Mouse (Mus musculus) lung, embryonic 14.5 days (tissue): ENCODE results near the gene Gtf2a1l. TPM values are rescaled to one million over a fixed set of nuclear protein-coding genes. Genes with fewer than 3 reads are reported as not detected.

ENCODE experiments used
- ATAC-seq: fragments of 200-750 bp; cut with Nextera tagmentation; 2 replicates; pipeline ENCODE4 v1.8.0; 2017; ENCODE audit warnings: mild to moderate bottlenecking, moderate TSS enrichment, moderate library complexity; ENCODE audit not compliant: insufficient read depth
- DNase-seq: peaks from one replicate; pipeline ENCODE4 v3.0.0-alpha.2; 2015
- H3K27ac ChIP-seq: fragments of 300-500 bp; sonication (generic); 2 replicates; pipeline ENCODE4 v1.5.1; 2014; ENCODE audit warnings: low read depth, mild to moderate bottlenecking, moderate library complexity
- H3K27me3 ChIP-seq: fragments of 300-500 bp; sonication (generic); 2 replicates; pipeline ENCODE4 v1.6.1; 2014; ENCODE audit warnings: low read length, control low read depth; ENCODE audit not compliant: insufficient read depth
- H3K36me3 ChIP-seq: fragments of 300-500 bp; sonication (generic); 2 replicates; pipeline ENCODE4 v1.6.1; 2014; ENCODE audit warnings: control low read depth; ENCODE audit not compliant: insufficient read depth
- H3K4me1 ChIP-seq: fragments of 300-500 bp; sonication (generic); 2 replicates; pipeline ENCODE4 v1.6.1; 2014; ENCODE audit warnings: antibody characterized with exemption, control low read depth; ENCODE audit not compliant: insufficient read depth
- H3K4me2 ChIP-seq: fragments of 300-500 bp; sonication (generic); 2 replicates; pipeline ENCODE4 v1.6.1; 2014; ENCODE audit warnings: mild to moderate bottlenecking
- H3K4me3 ChIP-seq: fragments of 300-500 bp; sonication (generic); 2 replicates; pipeline ENCODE4 v1.5.1; 2014; ENCODE audit warnings: low read depth, low read length
- H3K9ac ChIP-seq: fragments of 300-500 bp; sonication (generic); 2 replicates; pipeline ENCODE4 v1.6.1; 2014
- H3K9me3 ChIP-seq: fragments of 300-500 bp; sonication (generic); 2 replicates; pipeline ENCODE4 v1.6.1; 2016; ENCODE audit warnings: low read depth, low read length, control low read depth
- CTCF ChIP-seq: IDR thresholded peaks from 2 replicates; pipeline ENCODE4 v1.5.1; 2016; ENCODE audit warnings: antibody characterized with exemption, low read depth
- WGBS: fragments of 180-500 bp; shearing (Covaris S2); extraction: QIAGEN DNeasy Blood & Tissue Kit; methylation state at CpG from one replicate; pipeline ENCODE4 v1.1.7; 2014; 5-methylcytosine and 5-hydroxymethylcytosine counted together
- polyA plus RNA-seq: library from polyadenylated mRNA; unstranded; fragments of >200 nt; fragmentation: Nextera tagmentation; extraction: Ambion mirVana; gene quantifications from 2 replicates; pipeline ENCODE4 v1.2.1, GENCODE M21; 2014

Gene Gtf2a1l
- polyA plus RNA-seq, 1 experiment from 2014 or later: not detected

- no peaks in the 10 kb centered on the region for H3K4me1 ChIP-seq
- no peaks in the 10 kb centered on the region for H3K27me3 ChIP-seq
- ATAC-seq: no peak
- no peak overlapping the region for H3K9ac ChIP-seq
- DNase-seq: no peak
- H3K36me3 ChIP-seq: peaks cover 23% of the 10 kb centered on the region
- 80% methylated on average over 14 of the region's 14 CpGs for WGBS
- no peak overlapping the region for H3K4me3 ChIP-seq
- no peaks in the 10 kb centered on the region for H3K9me3 ChIP-seq
- TF ChIP-seq CTCF: no peak
- no peak overlapping the region for H3K4me2 ChIP-seq
- no peak overlapping the region for H3K27ac ChIP-seq
These were observed 32.4 kb upstream of the Gtf2a1l start for GRCm38 (mm10) chr17:88636076-88636475.

DNA sequence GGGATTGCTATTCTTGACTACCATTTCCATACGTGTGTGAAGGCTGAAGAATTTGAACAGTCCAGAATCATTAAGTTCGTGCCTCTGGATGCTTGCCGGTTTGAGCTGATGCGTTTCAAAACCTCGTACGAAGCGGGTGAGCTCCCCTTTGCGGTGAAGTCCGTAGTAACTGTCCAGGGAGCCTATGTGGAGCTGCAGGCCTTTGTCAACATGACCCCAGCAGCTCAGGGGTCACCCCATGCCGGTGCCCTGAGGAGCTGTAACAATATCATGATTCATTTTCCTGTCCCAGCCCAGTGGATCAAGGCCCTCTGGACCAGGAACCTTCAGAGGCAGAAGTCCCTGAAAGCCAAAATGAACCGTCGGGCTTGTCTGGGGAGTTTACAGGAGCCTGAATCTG lies 31.9 kb upstream of the Gtf2a1l start:
- Histone ChIP-seq H3K27ac (no peak overlapping the region), H3K4me3 (no peak overlapping the region), H3K9me3 (no peaks in the 10 kb centered on the region), H3K27me3 (no peaks in the 10 kb centered on the region), H3K36me3 (peaks cover 23% of the 10 kb centered on the region), H3K4me2 (no peak overlapping the region), H3K4me1 (no peaks in the 10 kb centered on the region), H3K9ac (no peak overlapping the region)
- no peak; the same call in 1 of the 2 replicates for TF ChIP-seq CTCF
- 37% methylated on average over 12 of the region's 12 CpGs for WGBS
- DNase-seq (peak; percentile 53), ATAC-seq (no peak)

DNA sequence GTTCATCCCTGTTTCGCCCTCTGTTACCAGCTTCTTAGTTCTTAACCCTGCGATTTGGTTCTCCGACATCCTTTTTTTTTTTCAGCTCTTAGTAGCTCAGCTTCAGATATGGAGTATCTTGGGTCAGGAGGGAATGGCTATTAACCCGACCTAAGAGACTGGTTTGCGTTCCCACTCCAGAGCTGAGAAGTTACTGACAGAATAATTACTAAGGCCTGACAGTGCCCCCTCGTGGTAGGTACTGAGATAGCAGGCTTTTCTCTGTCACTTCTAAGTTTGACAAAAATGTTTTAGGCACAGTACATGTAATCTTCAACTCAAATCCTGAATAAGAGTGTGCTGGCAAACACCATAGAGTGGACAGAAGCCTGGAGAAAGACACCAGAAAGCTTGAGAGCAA lies 27.4 kb upstream of the Gtf2a1l start:
- Histone ChIP-seq H3K27me3 (no peaks in the 10 kb centered on the region), H3K36me3 (peaks cover 25% of the 10 kb centered on the region), H3K9me3 (no peaks in the 10 kb centered on the region), H3K4me3 (no peak overlapping the region), H3K4me2 (no peak overlapping the region), H3K4me1 (no peaks in the 10 kb centered on the region), H3K9ac (no peak overlapping the region), H3K27ac (no peak overlapping the region)
- peak; percentile 83 for TF ChIP-seq CTCF
- DNase-seq (peak; percentile 92), ATAC-seq (peak; percentile 66; the same call in 1 of the 2 replicates)
- 22% methylated on average over 6 of the region's 6 CpGs for WGBS

- WGBS: 84% methylated on average over 8 of the region's 8 CpGs
- DNase-seq: no peak
- H3K36me3 ChIP-seq: peaks cover 19% of the 10 kb centered on the region
These were observed 26.6 kb upstream of the Gtf2a1l start for GRCm38 (mm10) chr17:88641836-88642235.

GRCm38 (mm10) chr17:88644876-88645275 lies 23.6 kb upstream of the Gtf2a1l start:
- no peaks in the 10 kb centered on the region for H3K9me3 ChIP-seq
- H3K4me2 ChIP-seq: no peak overlapping the region
- no peak for ATAC-seq
- H3K4me3 ChIP-seq: no peak overlapping the region
- WGBS: 81% methylated on average over 7 of the region's 7 CpGs
- TF ChIP-seq CTCF: no peak
- peaks cover 22% of the 10 kb centered on the region for H3K36me3 ChIP-seq
- no peaks in the 10 kb centered on the region for H3K27me3 ChIP-seq
- no peak for DNase-seq
- no peak overlapping the region for H3K9ac ChIP-seq
- no peaks in the 10 kb centered on the region for H3K4me1 ChIP-seq
- no peak overlapping the region for H3K27ac ChIP-seq

More at GRCm38 (mm10) chr17:88641836-88642235, 26.6 kb upstream of the Gtf2a1l start:
- no peaks in the 10 kb centered on the region for H3K27me3 ChIP-seq
- no peak for TF ChIP-seq CTCF
- H3K4me3 ChIP-seq: no peak overlapping the region
- H3K9ac ChIP-seq: no peak overlapping the region
- H3K4me1 ChIP-seq: no peaks in the 10 kb centered on the region
- ATAC-seq: no peak
- no peak overlapping the region for H3K4me2 ChIP-seq
- H3K27ac ChIP-seq: no peak overlapping the region
- H3K9me3 ChIP-seq: no peaks in the 10 kb centered on the region

DNA sequence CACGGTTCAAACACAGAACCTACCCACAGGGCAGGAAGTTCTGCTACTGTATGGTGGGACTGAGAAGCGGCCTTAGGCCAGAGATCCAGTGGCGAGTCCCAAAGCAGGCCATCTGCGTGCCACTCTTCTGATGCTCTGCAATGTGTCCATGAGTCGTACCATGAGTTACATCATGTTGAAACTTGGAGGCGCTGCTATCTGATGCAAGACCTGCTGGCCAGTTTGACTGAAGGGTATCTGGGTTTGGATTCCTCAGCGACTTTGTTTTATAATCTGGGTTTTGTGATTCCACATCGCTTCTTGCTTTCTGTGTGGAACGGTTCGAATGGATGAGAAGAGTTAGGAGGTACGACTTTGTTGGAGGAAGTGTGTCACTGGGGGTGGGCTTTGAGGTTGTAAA lies 23.2 kb upstream of the Gtf2a1l start:
- TF ChIP-seq CTCF: no peak
- 90% methylated on average over 11 of the region's 11 CpGs for WGBS
- Histone ChIP-seq H3K9ac (no peak overlapping the region), H3K36me3 (peaks cover 22% of the 10 kb centered on the region), H3K4me1 (no peaks in the 10 kb centered on the region), H3K27ac (no peak overlapping the region), H3K4me3 (no peak overlapping the region), H3K9me3 (no peaks in the 10 kb centered on the region), H3K4me2 (no peak overlapping the region), H3K27me3 (no peaks in the 10 kb centered on the region)
- DNase-seq: no peak
- no peak for ATAC-seq

DNA sequence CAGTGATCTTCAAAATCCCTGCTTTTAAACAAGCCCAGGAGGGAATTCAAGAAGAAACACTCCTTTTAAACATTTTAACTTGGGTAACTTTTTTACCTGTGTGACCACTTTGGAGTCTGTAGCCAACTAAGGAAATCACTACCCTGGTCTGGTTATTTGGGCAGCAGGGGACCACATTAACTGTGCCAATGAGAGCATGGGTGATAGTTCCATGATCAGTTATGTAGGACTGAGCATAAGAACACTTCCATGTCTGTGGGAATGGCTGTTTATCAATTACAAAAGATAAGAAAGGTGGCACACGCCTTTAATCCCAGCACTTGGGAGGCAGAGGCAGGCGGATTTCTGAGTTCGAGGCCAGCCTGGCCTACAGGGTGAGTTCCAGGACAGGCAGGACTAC lies 21.3 kb upstream of the Gtf2a1l start:
- no peak overlapping the region for H3K4me3 ChIP-seq
- peaks cover 22% of the 10 kb centered on the region for H3K36me3 ChIP-seq
- H3K9ac ChIP-seq: no peak overlapping the region
- DNase-seq: no peak
- H3K27ac ChIP-seq: no peak overlapping the region
- no peaks in the 10 kb centered on the region for H3K27me3 ChIP-seq
- 89% methylated on average over 3 of the region's 3 CpGs for WGBS
- H3K4me1 ChIP-seq: no peaks in the 10 kb centered on the region
- TF ChIP-seq CTCF: no peak
- no peak for ATAC-seq
- H3K4me2 ChIP-seq: no peak overlapping the region
- H3K9me3 ChIP-seq: no peaks in the 10 kb centered on the region

DNA sequence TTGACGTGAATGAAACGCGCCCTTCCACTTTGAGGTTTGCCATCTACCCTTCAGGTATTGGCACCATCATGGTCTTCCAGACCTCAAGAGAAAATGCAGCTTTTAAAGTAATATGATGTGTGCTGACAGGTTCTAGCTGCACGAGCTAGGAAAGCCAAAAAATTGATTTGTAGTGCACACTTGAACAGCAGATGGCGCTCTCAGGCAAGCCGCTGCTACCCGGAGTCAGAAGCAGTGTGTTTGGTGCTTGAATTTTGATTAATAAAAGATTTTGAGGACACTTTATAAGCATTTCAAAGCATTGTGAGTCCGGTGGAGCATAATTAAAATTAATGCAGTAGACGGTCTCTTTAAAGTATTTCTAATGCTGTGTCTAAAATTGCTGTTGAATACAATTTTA lies 16.4 kb upstream of the Gtf2a1l start:
- Histone ChIP-seq H3K4me1 (no peaks in the 10 kb centered on the region), H3K36me3 (peaks cover 6% of the 10 kb centered on the region; the same call in 1 of the 2 replicates), H3K9ac (no peak overlapping the region), H3K4me2 (no peak overlapping the region), H3K4me3 (no peak overlapping the region), H3K27ac (no peak overlapping the region), H3K27me3 (no peaks in the 10 kb centered on the region), H3K9me3 (no peaks in the 10 kb centered on the region)
- DNase-seq (peak; percentile 89), ATAC-seq (no peak)
- 7% methylated on average over 9 of the region's 9 CpGs for WGBS
- TF ChIP-seq CTCF: peak; percentile 87
